Mouse (Mus musculus) liver, embryonic 11.5 days (tissue): ENCODE results near the gene Aplp1. TPM values are rescaled to one million over a fixed set of nuclear protein-coding genes. Genes with fewer than 3 reads are reported as not detected.

Source experiments
- ATAC-seq: fragments of 200-750 bp; cut with Nextera tagmentation; replicated peaks from 2 replicates; pipeline ENCODE4 v1.8.0; 2017; ENCODE audit warnings: moderate number of reproducible peaks, mild to moderate bottlenecking, moderate TSS enrichment, moderate library complexity; ENCODE audit not compliant: low FRiP score
- DNase-seq: peaks from one replicate; pipeline ENCODE4 v3.0.0-alpha.2; 2017; ENCODE audit warnings: low spot score
- H3K27ac ChIP-seq: fragments of 300-500 bp; sonication (generic); 2 replicates; pipeline ENCODE4 v1.5.1; 2014; ENCODE audit warnings: mild to moderate bottlenecking, low read depth, low read length, control low read depth
- H3K27me3 ChIP-seq: fragments of 300-500 bp; sonication (generic); replicated peaks from 2 replicates; pipeline ENCODE4 v1.6.1; 2014; ENCODE audit warnings: low read length, mixed read lengths; ENCODE audit not compliant: control insufficient read depth, insufficient read depth
- H3K36me3 ChIP-seq: fragments of 300-500 bp; sonication (generic); 2 replicates; pipeline ENCODE4 v1.6.1; 2014; ENCODE audit warnings: mild to moderate bottlenecking, low read length, moderate library complexity, mixed read lengths; ENCODE audit not compliant: control insufficient read depth, insufficient read depth
- H3K4me1 ChIP-seq: fragments of 300-500 bp; sonication (generic); replicated peaks from 2 replicates; pipeline ENCODE4 v1.6.1; 2014; ENCODE audit warnings: low read length, mixed read lengths; ENCODE audit not compliant: control insufficient read depth, insufficient read depth
- H3K4me2 ChIP-seq: fragments of 300-500 bp; sonication (generic); 2 replicates; pipeline ENCODE4 v1.6.1; 2014; ENCODE audit warnings: mild to moderate bottlenecking, control low read depth, moderate library complexity
- H3K4me3 ChIP-seq: fragments of 300-500 bp; sonication (generic); 2 replicates; pipeline ENCODE4 v1.5.1; 2014; ENCODE audit warnings: low read depth, low read length, control low read depth
- H3K9ac ChIP-seq: fragments of 300-500 bp; sonication (generic); 2 replicates; pipeline ENCODE4 v1.6.1; 2014; ENCODE audit warnings: low read depth, low read length, control low read depth
- H3K9me3 ChIP-seq: fragments of 300-500 bp; sonication (generic); 2 replicates; pipeline ENCODE4 v1.6.1; 2016; ENCODE audit warnings: low read length, inconsistent platforms, mixed read lengths; ENCODE audit not compliant: control insufficient read depth
- WGBS: fragments of 180-500 bp; shearing (Covaris S2); extraction: QIAGEN DNeasy Blood & Tissue Kit; methylation state at CpG from one replicate; pipeline ENCODE4 v1.1.7; 2014; 5-methylcytosine and 5-hydroxymethylcytosine counted together
- polyA plus RNA-seq: library from polyadenylated mRNA; unstranded; fragments of >200 nt; fragmentation: Nextera tagmentation; extraction: Ambion mirVana; gene quantifications from 2 replicates; pipeline ENCODE4 v1.2.1, GENCODE M21; 2014

The Aplp1 gene
- polyA plus RNA-seq, 1 experiment from 2014 or later, result 18.4 TPM

GRCm38 (mm10) chr7:30409789-30410188 lies 35.5 kb downstream of the Aplp1 start:
- Histone ChIP-seq H3K4me3 (no peak overlapping the region), H3K27me3 (no peaks in the 10 kb centered on the region), H3K36me3 (no peaks in the 10 kb centered on the region), H3K4me1 (no peaks in the 10 kb centered on the region), H3K9me3 (no peaks in the 10 kb centered on the region), H3K9ac (no peak overlapping the region), H3K27ac (no peak overlapping the region), H3K4me2 (no peak overlapping the region)
- 56% methylated on average over 2 of the region's 2 CpGs for WGBS
- no peak for ATAC-seq
- DNase-seq, result no peak

- Histone ChIP-seq H3K4me3 (no peak overlapping the region), H3K36me3 (no peaks in the 10 kb centered on the region), H3K9ac (no peak overlapping the region), H3K9me3 (no peaks in the 10 kb centered on the region), H3K27me3 (no peaks in the 10 kb centered on the region), H3K4me2 (no peak overlapping the region), H3K4me1 (no peaks in the 10 kb centered on the region), H3K27ac (no peak overlapping the region)
- 69% methylated on average over 3 of the region's 3 CpGs for WGBS
- no peak for DNase-seq
- ATAC-seq, result no peak
These were observed 36.7 kb downstream of the Aplp1 start for GRCm38 (mm10) chr7:30408639-30409038.

GRCm38 (mm10) chr7:30402343-30402742 lies 43.0 kb downstream of the Aplp1 start:
- no peaks in the 10 kb centered on the region for H3K4me1 ChIP-seq
- WGBS, result 60% methylated on average over 4 of the region's 4 CpGs
- H3K4me3 ChIP-seq, result no peak overlapping the region
- ATAC-seq (no peak), DNase-seq (no peak)
- H3K4me2 ChIP-seq, result no peak overlapping the region
- H3K27ac ChIP-seq, result no peak overlapping the region
- no peak overlapping the region for H3K9ac ChIP-seq
- H3K27me3 ChIP-seq, result no peaks in the 10 kb centered on the region
- H3K9me3 ChIP-seq, result no peaks in the 10 kb centered on the region
- no peaks in the 10 kb centered on the region for H3K36me3 ChIP-seq

GRCm38 (mm10) chr7:30399671-30400070 lies 45.7 kb downstream of the Aplp1 start:
- no peak overlapping the region for H3K4me3 ChIP-seq
- no peak overlapping the region for H3K27ac ChIP-seq
- H3K4me2 ChIP-seq, result no peak overlapping the region
- no peaks in the 10 kb centered on the region for H3K9me3 ChIP-seq
- H3K36me3 ChIP-seq, result no peaks in the 10 kb centered on the region
- whole genome bisulfite sequencing, result 64% methylated on average over 7 of the region's 7 CpGs
- H3K27me3 ChIP-seq, result no peaks in the 10 kb centered on the region
- no peaks in the 10 kb centered on the region for H3K4me1 ChIP-seq
- DNase-seq, result no peak
- no peak for ATAC-seq
- no peak overlapping the region for H3K9ac ChIP-seq

GRCm38 (mm10) chr7:30394871-30395270 lies 50.5 kb downstream of the Aplp1 start:
- Histone ChIP-seq H3K4me1 (no peaks in the 10 kb centered on the region), H3K9ac (no peak overlapping the region), H3K27ac (no peak overlapping the region), H3K4me3 (no peak overlapping the region), H3K27me3 (no peaks in the 10 kb centered on the region), H3K4me2 (no peak overlapping the region), H3K36me3 (no peaks in the 10 kb centered on the region), H3K9me3 (no peaks in the 10 kb centered on the region)
- 37% methylated on average over 2 of the region's 2 CpGs for WGBS
- DNase-seq (no peak), ATAC-seq (no peak)

GRCm38 (mm10) chr7:30394379-30394778 lies 51.0 kb downstream of the Aplp1 start:
- Histone ChIP-seq H3K4me3 (no peak overlapping the region), H3K9me3 (no peaks in the 10 kb centered on the region), H3K4me1 (no peaks in the 10 kb centered on the region), H3K27ac (peak overlapping the region; percentile 17; the same call in 1 of the 2 replicates), H3K36me3 (no peaks in the 10 kb centered on the region), H3K4me2 (0 out of 2 replicates have a peak overlapping the region, but pooled peaks have one; percentile 8), H3K9ac (no peak overlapping the region), H3K27me3 (no peaks in the 10 kb centered on the region)
- DNase-seq (peak; percentile 35), ATAC-seq (peak; percentile 67)
- 20% methylated on average over 11 of the region's 11 CpGs for WGBS

GRCm38 (mm10) chr7:30393631-30394030 lies 51.7 kb downstream of the Aplp1 start:
- Histone ChIP-seq H3K4me3 (no peak overlapping the region), H3K27ac (peak overlapping the region; percentile 17; the same call in 1 of the 2 replicates), H3K9me3 (no peaks in the 10 kb centered on the region), H3K36me3 (no peaks in the 10 kb centered on the region), H3K4me1 (no peaks in the 10 kb centered on the region), H3K27me3 (no peaks in the 10 kb centered on the region), H3K4me2 (no peak overlapping the region), H3K9ac (no peak overlapping the region)
- WGBS, result 85% methylated on average over 4 of the region's 4 CpGs
- DNase-seq, result no peak
- ATAC-seq, result no peak

- Histone ChIP-seq H3K27me3 (no peaks in the 10 kb centered on the region), H3K9me3 (no peaks in the 10 kb centered on the region), H3K36me3 (no peaks in the 10 kb centered on the region), H3K4me3 (no peak overlapping the region), H3K27ac (no peak overlapping the region), H3K4me1 (no peaks in the 10 kb centered on the region), H3K4me2 (no peak overlapping the region), H3K9ac (no peak overlapping the region)
- no peak for DNase-seq
- WGBS, result 67% methylated on average over 4 of the region's 4 CpGs
- ATAC-seq, result no peak
These were observed 52.4 kb downstream of the Aplp1 start for GRCm38 (mm10) chr7:30392746-30393520.
